Mouse (Mus musculus): ENCODE results near the gene Gm5460.

Gene Gm5460

GRCm38 (mm10) chr14:34016381-34016780 lies at the start of gene Gm5460:
TSS of gene Gm5460 (plus strand) at chr14:34016758.
- in situ Hi-C loops (cut with MboI; ENCODE audit: unreplicated experiment in 2 of 2), result no loop called here

- in situ Hi-C loops (cut with MboI; ENCODE audit: unreplicated experiment in 2 of 2), result loop anchor here (10.0 to 25.0 kb wide), 2 partner anchors 62 to 415 kb away; partner anchors contain the start of gene Mmrn2 (in 1 of the 2)
Measured at GRCm38 (mm10) chr14:33972679-33973078, 43.9 kb upstream of the Gm5460 start.

GRCm38 (mm10) chr14:33974752-33975151 lies 41.8 kb upstream of the Gm5460 start:
- in situ Hi-C loops (cut with MboI; ENCODE audit: unreplicated experiment in 2 of 2), result loop anchor here (10.0 to 25.0 kb wide), 2 partner anchors 60 to 413 kb away; partner anchors contain the start of gene Mmrn2 (in 1 of the 2)

GRCm38 (mm10) chr14:33977748-33978147 lies 38.8 kb upstream of the Gm5460 start:
- in situ Hi-C loops (cut with MboI; ENCODE audit: unreplicated experiment in 2 of 2), result loop anchor here in 1 of 2 experiments (10.0 kb wide), 1 partner anchor 57 kb away; no protein-coding TSS in a partner anchor

GRCm38 (mm10) chr14:33978604-33979059 lies 37.9 kb upstream of the Gm5460 start, which contains the start of gene Zfp488:
TSS of gene Zfp488 (minus strand) at chr14:33978764.
- in situ Hi-C loops (cut with MboI; ENCODE audit: unreplicated experiment in 2 of 2), result loop anchor here in 1 of 2 experiments (10.0 kb wide), 1 partner anchor 56 kb away; no protein-coding TSS in a partner anchor

- in situ Hi-C loops (cut with MboI; ENCODE audit: unreplicated experiment in 2 of 2), result no loop called here
Measured at GRCm38 (mm10) chr14:33989201-33989600, 27.4 kb upstream of the Gm5460 start.

- in situ Hi-C loops (cut with MboI; ENCODE audit: unreplicated experiment in 2 of 2), result no loop called here
Measured at GRCm38 (mm10) chr14:33991971-33992370, 24.6 kb upstream of the Gm5460 start.

GRCm38 (mm10) chr14:33993051-33993450 lies 23.5 kb upstream of the Gm5460 start:
- in situ Hi-C loops (cut with MboI; ENCODE audit: unreplicated experiment in 2 of 2), result no loop called here

- in situ Hi-C loops (cut with MboI; ENCODE audit: unreplicated experiment in 2 of 2), result no loop called here
Measured at GRCm38 (mm10) chr14:33993521-33994289, 22.9 kb upstream of the Gm5460 start.

- in situ Hi-C loops (cut with MboI; ENCODE audit: unreplicated experiment in 2 of 2), result no loop called here
Measured at GRCm38 (mm10) chr14:33997427-33997826, 19.1 kb upstream of the Gm5460 start.

- in situ Hi-C loops (cut with MboI; ENCODE audit: unreplicated experiment in 2 of 2), result no loop called here
Measured at GRCm38 (mm10) chr14:34000076-34000475, 16.5 kb upstream of the Gm5460 start.

- in situ Hi-C loops (cut with MboI; ENCODE audit: unreplicated experiment in 2 of 2), result no loop called here
Measured at GRCm38 (mm10) chr14:34001445-34001844, 15.1 kb upstream of the Gm5460 start.

GRCm38 (mm10) chr14:34002358-34002757 lies 14.2 kb upstream of the Gm5460 start:
- in situ Hi-C loops (cut with MboI; ENCODE audit: unreplicated experiment in 2 of 2), result no loop called here

- in situ Hi-C loops (cut with MboI; ENCODE audit: unreplicated experiment in 2 of 2), result no loop called here
Measured at GRCm38 (mm10) chr14:34015063-34015462, 1.5 kb upstream of the Gm5460 start, which contains the start of gene Gm30083. TSS of gene Gm30083 (minus strand) at chr14:34015182.

GRCm38 (mm10) chr14:34016938-34017337 lies 380 bp downstream of the Gm5460 start:
- in situ Hi-C loops (cut with MboI; ENCODE audit: unreplicated experiment in 2 of 2), result no loop called here

- in situ Hi-C loops (cut with MboI; ENCODE audit: unreplicated experiment in 2 of 2), result no loop called here
Measured at GRCm38 (mm10) chr14:34026710-34027109, 10.2 kb downstream of the Gm5460 start.

- in situ Hi-C loops (cut with MboI; ENCODE audit: unreplicated experiment in 2 of 2), result loop anchor here in 1 of 2 experiments (10.0 kb wide), 1 partner anchor 59 kb away; the partner anchor contains the start of gene Zfp488
Measured at GRCm38 (mm10) chr14:34033841-34034610, 17.5 kb downstream of the Gm5460 start.

- in situ Hi-C loops (cut with MboI; ENCODE audit: unreplicated experiment in 2 of 2), result no loop called here
Measured at GRCm38 (mm10) chr14:34041241-34041640, 24.7 kb downstream of the Gm5460 start.

- in situ Hi-C loops (cut with MboI; ENCODE audit: unreplicated experiment in 2 of 2), result no loop called here
Measured at GRCm38 (mm10) chr14:34043341-34043740, 26.8 kb downstream of the Gm5460 start.

GRCm38 (mm10) chr14:34050101-34050779 lies 33.7 kb downstream of the Gm5460 start:
- in situ Hi-C loops (cut with MboI; ENCODE audit: unreplicated experiment in 2 of 2), result no loop called here

Data from v-Abl transformed pro-B cells (cell line).